Mouse (Mus musculus): Measurements from ENCODE around the gene Adamts20.

DNA sequence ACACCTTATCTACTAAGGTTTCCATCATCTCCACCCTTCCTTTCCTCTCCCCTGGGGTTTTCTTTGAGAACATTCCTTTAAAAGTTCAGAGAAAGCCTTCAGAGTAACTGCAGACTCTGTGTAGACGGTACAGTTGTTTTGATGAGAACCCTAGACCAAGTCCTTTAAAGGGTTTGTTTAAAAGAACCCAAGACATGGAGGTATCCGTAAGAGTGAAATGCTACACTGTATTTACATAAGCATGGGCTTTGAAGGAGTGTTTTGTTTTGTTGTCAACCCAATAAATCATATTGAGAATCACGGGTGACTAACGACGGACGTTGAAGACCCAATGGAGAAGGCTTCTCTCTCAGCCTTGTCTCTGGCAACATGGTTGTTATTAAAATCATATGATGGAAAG, 226.1 kb downstream of the Adamts20 start:
- no peak for TF ChIP-seq CTCF (IDR thresholded peaks at IDR 0.05; ENCODE audit: insufficient read depth, low read length)
- no peak for TF ChIP-seq POLR2A (IDR thresholded peaks at IDR 0.05; ENCODE audit: borderline replicate concordance, extremely low read depth, low read depth, low read length)

Measured in lung, adult 2 months (tissue).